Mouse (Mus musculus) natural killer cell, adult 2 months (primary cell): ENCODE data around the gene Sox5.

Experiments
- DNase-seq, 2 experiments: peaks; one replicate each; pipeline ENCODE4 v3.0.0; 2022; ENCODE audit warnings: low spot score in 2 of 2

Sox5 gene

GRCm38 (mm10) chr6:144336789-144337188, 445.0 kb downstream of the Sox5 start:
- no peak for DNase-seq

GRCm38 (mm10) chr6:144333146-144333545, 448.6 kb downstream of the Sox5 start:
- no peak for DNase-seq

GRCm38 (mm10) chr6:144332027-144332426, 449.8 kb downstream of the Sox5 start:
- DNase-seq: no peak

GRCm38 (mm10) chr6:144329311-144329930, 452.4 kb downstream of the Sox5 start:
- DNase-seq: no peak

- DNase-seq: no peak
These were observed 453.0 kb downstream of the Sox5 start for GRCm38 (mm10) chr6:144328779-144329178.

- no peak for DNase-seq
These were observed 455.0 kb downstream of the Sox5 start for GRCm38 (mm10) chr6:144326817-144327216.

- no peak for DNase-seq
These were observed 458.4 kb downstream of the Sox5 start for GRCm38 (mm10) chr6:144323372-144323771.

- DNase-seq: no peak
These were observed 459.3 kb downstream of the Sox5 start for GRCm38 (mm10) chr6:144322297-144323047.

GRCm38 (mm10) chr6:144320327-144320726, 461.4 kb downstream of the Sox5 start:
- DNase-seq: no peak

- DNase-seq: no peak
These were observed 462.1 kb downstream of the Sox5 start for GRCm38 (mm10) chr6:144319717-144320116.

GRCm38 (mm10) chr6:144312781-144313754, 468.7 kb downstream of the Sox5 start:
- no peak for DNase-seq

- DNase-seq: no peak
These were observed 469.4 kb downstream of the Sox5 start for GRCm38 (mm10) chr6:144312282-144312780.

- DNase-seq: no peak
These were observed 470.0 kb downstream of the Sox5 start for GRCm38 (mm10) chr6:144311754-144312153.

- no peak for DNase-seq
These were observed 472.6 kb downstream of the Sox5 start for GRCm38 (mm10) chr6:144309171-144309570.

GRCm38 (mm10) chr6:144307551-144308149, 474.1 kb downstream of the Sox5 start:
- DNase-seq: no peak

- DNase-seq: no peak
These were observed 479.0 kb downstream of the Sox5 start for GRCm38 (mm10) chr6:144302823-144303222.

GRCm38 (mm10) chr6:144301082-144301481, 480.7 kb downstream of the Sox5 start:
- DNase-seq: no peak

GRCm38 (mm10) chr6:144299503-144299858, 482.3 kb downstream of the Sox5 start:
- DNase-seq: no peak

GRCm38 (mm10) chr6:144298641-144299502, 482.9 kb downstream of the Sox5 start:
- DNase-seq: no peak

GRCm38 (mm10) chr6:144297846-144298245, 483.9 kb downstream of the Sox5 start:
- no peak for DNase-seq

- DNase-seq: no peak
These were observed 484.6 kb downstream of the Sox5 start for GRCm38 (mm10) chr6:144297131-144297530.
